Mouse (Mus musculus) cortical plate, adult 2 months (tissue): ENCODE measurements at regions not wholly inside any gene's neighbourhood (a gene's known extent, or its start where the extent isn't known, plus 50 kb on each side); places are given as distances from the start of the nearest gene placed in this dataset.

Source experiments
- CTCF ChIP-seq: fragments of 200-500 bp; IDR thresholded peaks from 2 replicates; pipeline ENCODE4 v1.5.1; 2011; ENCODE audit warnings: mild to moderate bottlenecking, control low read depth, low read length; ENCODE audit not compliant: insufficient read depth; ENCODE audit errors: extremely low read depth
- POLR2A ChIP-seq: fragments of 200-500 bp; IDR thresholded peaks from 2 replicates; pipeline ENCODE4 v1.6.1; 2011; ENCODE audit warnings: mild to moderate bottlenecking, low read length, control low read depth; ENCODE audit not compliant: insufficient read depth; ENCODE audit errors: extremely low read depth

- TF ChIP-seq CTCF (no peak), POLR2A (no peak)
Observed at GRCm38 (mm10) chr2:171453241-171453640, 590.0 kb downstream of the Cbln4 start.
